Mouse (Mus musculus): Measurements from ENCODE around the gene Zfp719. TPM values are rescaled to one million over a fixed set of nuclear protein-coding genes. Genes with fewer than 3 reads are reported as not detected.

The Zfp719 gene
- 12.8 TPM for total RNA-seq (2023)

GRCm38 (mm10) chr7:43579440-43580171, at the start of gene Zfp719:
Gene Zfp719, plus strand, starts transcription at chr7:43579610.

GRCm38 (mm10) chr7:43544225-43544977, 35.0 kb upstream of the Zfp719 start, which contains the start of gene Cd33:
Gene Cd33, minus strand, starts transcription at chr7:43544428.

DNA sequence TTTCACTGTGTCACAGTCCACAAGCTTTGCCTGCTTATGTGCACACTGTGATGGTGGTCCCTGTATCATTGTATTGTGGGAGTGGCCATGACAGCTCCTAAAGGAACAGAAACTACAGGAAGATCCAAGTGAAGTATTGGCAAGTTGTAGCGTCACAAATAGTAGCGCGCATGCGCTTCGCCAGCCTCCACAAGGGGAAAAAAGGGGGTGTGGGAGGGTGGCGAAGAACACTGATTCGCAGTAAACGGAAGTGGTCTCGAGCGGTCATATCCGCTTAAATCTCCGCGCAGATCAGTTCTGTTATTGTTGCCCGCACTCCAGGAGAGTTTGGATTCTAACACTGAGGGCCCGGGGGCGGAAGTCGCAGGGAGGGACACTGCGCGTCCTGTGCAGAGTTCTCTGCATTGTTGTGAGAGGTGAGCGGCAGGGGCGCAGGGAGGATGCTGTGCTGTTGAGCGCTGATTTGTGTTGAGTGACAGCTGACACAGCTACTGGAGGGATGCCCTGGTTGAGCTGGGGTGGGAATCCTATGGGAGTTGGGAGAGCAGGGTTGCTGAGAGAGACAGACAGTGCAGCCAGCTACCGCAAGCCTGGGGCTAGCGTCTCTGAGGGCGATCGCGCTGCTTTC, 17.3 kb upstream of the Zfp719 start, which contains the start of gene Zfp658:
Gene Zfp658 (plus strand): TSS at position 251 of the 628 bp plus-strand sequence.

DNA sequence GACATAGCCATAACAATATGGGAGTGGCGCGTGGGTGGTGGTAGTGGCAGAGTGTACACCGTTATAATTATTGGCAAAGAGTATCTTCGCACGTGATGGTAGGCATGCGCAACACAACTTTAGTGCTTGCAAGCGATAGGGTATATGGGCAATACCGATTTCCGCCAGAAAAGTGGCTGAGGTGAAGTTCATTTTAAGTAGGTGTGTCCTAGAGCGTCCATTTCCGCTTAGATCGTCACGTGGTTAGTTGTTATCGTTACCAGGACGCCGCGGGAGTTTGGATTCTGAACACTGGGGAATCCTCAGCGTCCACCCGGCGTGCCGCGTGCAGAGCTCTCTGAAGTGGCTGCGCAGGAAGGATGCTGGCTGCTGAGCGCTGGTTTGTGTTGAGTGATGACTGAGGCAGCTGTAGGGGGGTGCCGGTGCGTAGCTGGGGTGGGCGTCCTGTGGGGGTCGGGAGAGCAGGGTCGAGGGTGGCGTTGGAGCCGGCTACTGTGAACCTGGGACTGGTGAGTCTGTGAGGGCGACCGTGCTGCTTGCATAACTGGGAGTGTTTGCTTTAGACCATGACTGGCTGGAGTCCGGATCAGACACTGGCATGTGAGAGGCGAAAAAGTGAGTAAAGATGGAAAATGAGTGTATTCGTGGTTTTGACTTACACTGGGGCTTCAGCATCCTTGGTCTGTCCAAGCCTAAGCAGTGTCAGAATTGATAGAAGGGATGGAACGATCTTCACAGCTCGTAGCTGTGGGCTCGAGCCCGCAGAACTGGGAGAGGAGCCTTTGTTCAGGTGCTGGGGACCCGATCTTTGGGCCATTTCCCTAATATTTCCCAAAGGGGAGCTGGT, 27.7 kb downstream of the Zfp719 start, which contains the start of gene Zfp819:
Gene Zfp819 (plus strand): TSS at position 274 of the 847 bp plus-strand sequence.

GRCm38 (mm10) chr7:43634500-43634899, 55.1 kb downstream of the Zfp719 start, which contains the start of gene Ceacam18:
Gene Ceacam18, plus strand, starts transcription at chr7:43634707.

Other genes starting within 250 kb of the Zfp719 start
- gene Siglecf, start 228.3 kb upstream of the Zfp719 start, total RNA-seq (2023), result 0.73 TPM
- gene Siglecg, start 171.4 kb upstream of the Zfp719 start, total RNA-seq (2023), result 26.6 TPM
- gene Lim2, start 151.9 kb upstream of the Zfp719 start, total RNA-seq (2023), result not detected
- gene Nkg7, start 142.5 kb upstream of the Zfp719 start, total RNA-seq (2023), result 14.9 TPM
- gene Cldnd2, start 138.8 kb upstream of the Zfp719 start, total RNA-seq (2023), result not detected
- gene Etfb, start 135.5 kb upstream of the Zfp719 start, total RNA-seq (2023), result 29.9 TPM
- not detected for gene Gm45233, start 135.5 kb upstream of the Zfp719 start, total RNA-seq (2023)
- 1.3 TPM for gene Vsig10l, start 116.5 kb upstream of the Zfp719 start, total RNA-seq (2023)
- gene Iglon5, start 89.5 kb upstream of the Zfp719 start, total RNA-seq (2023), result not detected
- not detected for gene 4931406B18Rik, start 73.7 kb upstream of the Zfp719 start, total RNA-seq (2023)
- gene Cd33, start 35.2 kb upstream of the Zfp719 start, total RNA-seq (2023), result 1.7 TPM
- gene Zfp658, start 17.4 kb upstream of the Zfp719 start, total RNA-seq (2023), result 4.1 TPM
- gene Zfp819, start 27.6 kb downstream of the Zfp719 start, total RNA-seq (2023), result not detected
- not detected for gene Ceacam18, start 55.1 kb downstream of the Zfp719 start, total RNA-seq (2023)
- gene Siglece, start 80.6 kb downstream of the Zfp719 start, total RNA-seq (2023), result 4.0 TPM
- 6.6 TPM for gene Ctu1, start 92.4 kb downstream of the Zfp719 start, total RNA-seq (2023)
- not detected for gene Klk14, start 110.8 kb downstream of the Zfp719 start, total RNA-seq (2023)
- gene Klk13, start 133.0 kb downstream of the Zfp719 start, total RNA-seq (2023), result not detected
- gene Klk12, start 189.3 kb downstream of the Zfp719 start, total RNA-seq (2023), result not detected
- gene Klk11, start 195.0 kb downstream of the Zfp719 start, total RNA-seq (2023), result not detected
- gene Klk10, start 201.4 kb downstream of the Zfp719 start, total RNA-seq (2023), result not detected
- not detected for gene Klk9, start 212.3 kb downstream of the Zfp719 start, total RNA-seq (2023)
- 92.4 TPM for gene Klk8, start 218.0 kb downstream of the Zfp719 start, total RNA-seq (2023)
- not detected for gene Klk7, start 231.7 kb downstream of the Zfp719 start, total RNA-seq (2023)
- gene Klk6, start 244.9 kb downstream of the Zfp719 start, total RNA-seq (2023), result not detected